In genomic region chr7:126565693-126566092, GRCm38 (mm10) we compare ENCODE assay signal across 8 mouse cellular contexts. TPM values are rescaled to one million over a fixed set of nuclear protein-coding genes. Genes with fewer than 3 reads are reported as not detected.
DNase-seq lines count a peak whose midpoint lies in the region; ATAC-seq and TF ChIP-seq lines count a peak whose summit lies in the region.

No protein-coding gene starts in this region.

- no peak for DNase-seq in neural tube, embryonic 11.5 days (ENCODE audit: low spot score)
- DNase-seq in neural tube, embryonic 10.5 days (ENCODE audit: extremely low spot score, low spot score), result no peak
- DNase-seq in adrenal gland, postnatal 25 days, result peak; percentile 37
- peak; percentile 13 for DNase-seq in forebrain, postnatal 0 days
- no peak for DNase-seq in spleen, adult 18-20 months
- no peak for DNase-seq in thymus, postnatal 14 days

- 0 out of 2 replicates have a peak, but pooled peaks cover 3% of the 10 kb centered on the region for H3K4me1 ChIP-seq in neural tube, embryonic 11.5 days (ENCODE audit: control insufficient read depth, insufficient read depth, low read length)
- peaks cover 4% of the 10 kb centered on the region; the same call in 1 of the 2 replicates for H3K4me1 ChIP-seq in forebrain, postnatal 0 days (ENCODE audit: insufficient read depth)
- peaks cover 16% of the 10 kb centered on the region for H3K4me1 ChIP-seq in liver, embryonic 12.5 days
- peaks cover 4% of the 10 kb centered on the region for H3K4me1 ChIP-seq in stomach, embryonic 16.5 days (ENCODE audit: control insufficient read depth, insufficient read depth, low read length)

- H3K27ac ChIP-seq in neural tube, embryonic 11.5 days (ENCODE audit: low read depth, low read length), result peak overlapping the region; percentile 60
- H3K27ac ChIP-seq in forebrain, postnatal 0 days (ENCODE audit: low read depth, low read length), result peak overlapping the region; percentile 81
- H3K27ac ChIP-seq in liver, embryonic 12.5 days, result peak overlapping the region; percentile 82
- H3K27ac ChIP-seq in stomach, embryonic 16.5 days (ENCODE audit: low read length), result peak overlapping the region; percentile 88

- no peak for TF ChIP-seq CTCF in forebrain, postnatal 0 days (IDR thresholded peaks at IDR 0.05; ENCODE audit: low read depth)

- peak; percentile 38; the same call in 1 of the 2 replicates for ATAC-seq in neural tube, embryonic 11.5 days (ENCODE audit: insufficient read depth, low FRiP score, low TSS enrichment)
- peak; percentile 38 for ATAC-seq in forebrain, postnatal 0 days
- ATAC-seq in liver, embryonic 12.5 days, result no peak
- peak; percentile 48; the same call in 1 of the 2 replicates for ATAC-seq in stomach, embryonic 16.5 days (ENCODE audit: insufficient read depth, low FRiP score)

- no peaks in the 10 kb centered on the region for H3K9me3 ChIP-seq in neural tube, embryonic 11.5 days (ENCODE audit: control insufficient read depth, low read length)
- H3K9me3 ChIP-seq in forebrain, postnatal 0 days (ENCODE audit: low read length), result no peaks in the 10 kb centered on the region
- no peaks in the 10 kb centered on the region for H3K9me3 ChIP-seq in liver, embryonic 12.5 days (replicated peaks)
- H3K9me3 ChIP-seq in stomach, embryonic 16.5 days (replicated peaks; ENCODE audit: control insufficient read depth, low read length), result no peaks in the 10 kb centered on the region

- H3K4me2 ChIP-seq in neural tube, embryonic 11.5 days (ENCODE audit: low read depth), result peak overlapping the region; percentile 70
- peak overlapping the region; percentile 75 for H3K4me2 ChIP-seq in forebrain, postnatal 0 days (ENCODE audit: low read depth)
- H3K4me2 ChIP-seq in liver, embryonic 12.5 days, result peak overlapping the region; percentile 73
- H3K4me2 ChIP-seq in stomach, embryonic 16.5 days (ENCODE audit: low read depth, low read length), result peak overlapping the region; percentile 60

- peak overlapping the region; percentile 99 for H3K4me3 ChIP-seq in neural tube, embryonic 11.5 days (ENCODE audit: low read depth, low read length)
- H3K4me3 ChIP-seq in forebrain, postnatal 0 days (ENCODE audit: low read depth, low read length), result peak overlapping the region; percentile 89
- peak overlapping the region; percentile 99 for H3K4me3 ChIP-seq in liver, embryonic 12.5 days
- peak overlapping the region; percentile 88 for H3K4me3 ChIP-seq in stomach, embryonic 16.5 days (replicated peaks; ENCODE audit: low read length)

- H3K27me3 ChIP-seq in neural tube, embryonic 11.5 days (ENCODE audit: control insufficient read depth, insufficient read depth, low read length), result no peaks in the 10 kb centered on the region
- H3K27me3 ChIP-seq in forebrain, postnatal 0 days (ENCODE audit: insufficient read depth, low read length), result no peaks in the 10 kb centered on the region
- H3K27me3 ChIP-seq in liver, embryonic 12.5 days (replicated peaks), result no peaks in the 10 kb centered on the region
- no peaks in the 10 kb centered on the region for H3K27me3 ChIP-seq in stomach, embryonic 16.5 days (ENCODE audit: control insufficient read depth, insufficient read depth, low read length)

- H3K36me3 ChIP-seq in neural tube, embryonic 11.5 days (ENCODE audit: control insufficient read depth, insufficient read depth, low read length), result peaks cover 18% of the 10 kb centered on the region
- peaks cover 39% of the 10 kb centered on the region for H3K36me3 ChIP-seq in forebrain, postnatal 0 days (ENCODE audit: insufficient read depth)
- H3K36me3 ChIP-seq in liver, embryonic 12.5 days, result peaks cover 43% of the 10 kb centered on the region
- peaks cover 11% of the 10 kb centered on the region for H3K36me3 ChIP-seq in stomach, embryonic 16.5 days (ENCODE audit: control insufficient read depth, insufficient read depth, low read length)

- peak overlapping the region; percentile 81 for H3K9ac ChIP-seq in neural tube, embryonic 11.5 days (ENCODE audit: low read length)
- H3K9ac ChIP-seq in forebrain, postnatal 0 days, result peak overlapping the region; percentile 78
- H3K9ac ChIP-seq in liver, embryonic 12.5 days, result peak overlapping the region; percentile 93
- peak overlapping the region; percentile 87 for H3K9ac ChIP-seq in stomach, embryonic 16.5 days (ENCODE audit: low read length)

- WGBS in neural tube, embryonic 11.5 days, result under 1% methylated on average over 28 of the region's 28 CpGs
- WGBS in forebrain, postnatal 0 days, result 3% methylated on average over 28 of the region's 28 CpGs
- under 1% methylated on average over 28 of the region's 28 CpGs for WGBS in liver, embryonic 12.5 days (ENCODE audit: insufficient replicate concordance)
- under 1% methylated on average over 28 of the region's 28 CpGs for WGBS in stomach, embryonic 16.5 days

RNA-seq across cellular contexts. Expression of gene Eif3c, which starts 0.5 kb away (rescaled TPM):
- 188 and 191 TPM in 2 replicates for polyA plus RNA-seq in neural tube, embryonic 11.5 days (2014; fragmentation: Nextera tagmentation; extraction: Ambion mirVana)
- total RNA-seq in adrenal gland, postnatal 25 days (2021), result 256 and 282 TPM in 2 replicates
- total RNA-seq in forebrain, postnatal 0 days (2014; rRNA removed), result 113 and 137 TPM in 2 replicates
- 200 and 205 TPM in 2 replicates for polyA plus RNA-seq in forebrain, postnatal 0 days (2015; fragmentation: Nextera tagmentation; extraction: Ambion mirVana)
- 157 and 164 TPM in 2 replicates for polyA plus RNA-seq in liver, embryonic 12.5 days (2016; fragmentation: Nextera tagmentation; extraction: Ambion mirVana)
- 165 and 176 TPM in 2 replicates for polyA plus RNA-seq in stomach, embryonic 16.5 days (2015; fragmentation: Nextera tagmentation; extraction: Ambion mirVana)

RNA-seq across cellular contexts. Expression of gene Apobr, which starts 19.0 kb away (rescaled TPM):
- 0.54 and 0.60 TPM in 2 replicates for polyA plus RNA-seq in neural tube, embryonic 11.5 days (2014; fragmentation: Nextera tagmentation; extraction: Ambion mirVana)
- 1.4 and 3.2 TPM in 2 replicates for total RNA-seq in adrenal gland, postnatal 25 days (2021)
- total RNA-seq in forebrain, postnatal 0 days (2014; rRNA removed), result 0.08 and 0.33 TPM in 2 replicates
- polyA plus RNA-seq in forebrain, postnatal 0 days (2015; fragmentation: Nextera tagmentation; extraction: Ambion mirVana), result 0.16 and 0.39 TPM in 2 replicates
- polyA plus RNA-seq in liver, embryonic 12.5 days (2016; fragmentation: Nextera tagmentation; extraction: Ambion mirVana), result 0.77 and 1.1 TPM in 2 replicates
- 1.4 and 2.2 TPM in 2 replicates for polyA plus RNA-seq in stomach, embryonic 16.5 days (2015; fragmentation: Nextera tagmentation; extraction: Ambion mirVana)

RNA-seq across cellular contexts. Expression of gene Cln3, which starts 19.9 kb away (rescaled TPM):
- 19.8 and 21.7 TPM in 2 replicates for polyA plus RNA-seq in neural tube, embryonic 11.5 days (2014; fragmentation: Nextera tagmentation; extraction: Ambion mirVana)
- 31.7 and 42.7 TPM in 2 replicates for total RNA-seq in adrenal gland, postnatal 25 days (2021)
- total RNA-seq in forebrain, postnatal 0 days (2014; rRNA removed), result 26.9 and 29.0 TPM in 2 replicates
- polyA plus RNA-seq in forebrain, postnatal 0 days (2015; fragmentation: Nextera tagmentation; extraction: Ambion mirVana), result 22.1 and 23.8 TPM in 2 replicates
- 12.5 TPM in 2 replicates for polyA plus RNA-seq in liver, embryonic 12.5 days (2016; fragmentation: Nextera tagmentation; extraction: Ambion mirVana)
- polyA plus RNA-seq in stomach, embryonic 16.5 days (2015; fragmentation: Nextera tagmentation; extraction: Ambion mirVana), result 30.4 and 33.3 TPM in 2 replicates

RNA-seq across cellular contexts. Expression of gene Il27, which starts 29.0 kb away (rescaled TPM):
- polyA plus RNA-seq in neural tube, embryonic 11.5 days (2014; fragmentation: Nextera tagmentation; extraction: Ambion mirVana), result not detected in 2 replicates
- total RNA-seq in adrenal gland, postnatal 25 days (2021), result not detected in 2 replicates
- total RNA-seq in forebrain, postnatal 0 days (2014; rRNA removed), result not detected in 2 replicates
- polyA plus RNA-seq in forebrain, postnatal 0 days (2015; fragmentation: Nextera tagmentation; extraction: Ambion mirVana), result not detected in 2 replicates
- polyA plus RNA-seq in liver, embryonic 12.5 days (2016; fragmentation: Nextera tagmentation; extraction: Ambion mirVana), result not detected in 2 replicates
- polyA plus RNA-seq in stomach, embryonic 16.5 days (2015; fragmentation: Nextera tagmentation; extraction: Ambion mirVana), result not detected in 2 replicates

Comparison
In these comparisons a context has a peak if more than half of its experiments do, and no peak if none do; other contexts are left out.
1. DNase-seq: peak in adrenal gland, postnatal 25 days (single experiment) and forebrain, postnatal 0 days (single experiment); none in neural tube, embryonic 11.5 days (single experiment), neural tube, embryonic 10.5 days (single experiment), spleen, adult 18-20 months (0 of 2) and thymus, postnatal 14 days (single experiment).
2. Peak in every context shown above with its lines, with median percentiles within 50 percentile points of each other: H3K27ac ChIP-seq, H3K4me2 ChIP-seq, H3K4me3 ChIP-seq and H3K9ac ChIP-seq.